Comparison of ENCODE assay signal across 10 mouse cellular contexts in the genomic region with DNA sequence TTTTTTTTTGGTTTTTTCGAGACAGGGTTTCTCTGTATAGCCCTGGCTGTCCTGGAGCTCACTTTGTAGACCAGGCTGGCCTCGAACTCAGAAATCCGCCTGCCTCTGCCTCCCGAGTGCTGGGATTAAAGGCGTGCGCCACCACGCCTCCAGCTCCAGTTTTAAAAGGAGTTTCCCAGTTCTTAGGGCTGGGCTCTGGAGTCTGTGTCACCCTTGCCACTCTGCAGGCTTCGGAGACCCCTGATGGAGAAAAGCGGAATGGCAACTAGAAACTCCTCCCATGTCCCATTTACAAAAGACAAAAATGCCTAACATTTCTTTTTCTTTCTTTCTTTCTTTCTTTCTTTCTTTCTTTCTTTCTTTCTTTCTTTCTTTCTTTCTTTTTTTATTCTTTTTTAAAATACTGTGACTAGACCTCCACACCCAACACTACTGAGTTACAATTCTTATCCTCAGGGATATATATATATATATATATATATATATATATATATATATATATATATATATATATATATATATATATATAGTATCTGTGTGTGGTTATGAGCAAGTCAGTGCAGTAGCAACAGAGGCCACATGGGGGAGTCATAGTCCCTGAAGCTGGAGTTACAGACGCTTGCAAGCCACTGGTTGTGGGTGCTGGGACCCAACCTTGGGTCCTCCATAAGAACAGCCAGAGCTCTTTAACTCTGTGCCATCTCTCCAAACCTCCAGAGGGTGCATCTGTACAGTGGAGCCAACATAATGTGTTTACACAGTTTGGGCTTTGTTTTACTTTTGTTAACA. TPM values are rescaled to one million over a fixed set of nuclear protein-coding genes. Genes with fewer than 3 reads are reported as not detected.
A peak's percentile ranks its signal among the peaks of the same experiment; 100 is the strongest.
DNase-seq lines count a peak whose midpoint lies in the region; ATAC-seq and TF ChIP-seq lines count a peak whose summit lies in the region.
"Not testable (repeated sequence)": the region's sequence is repeated elsewhere in the genome, so short reads cannot be mapped to it uniquely, and the experiment has no call there.
"Had no signal": no experiment of that assay in that cellular context is flagged by ENCODE, and none has a peak within 500 bp of the region (broad histone marks: within the 10 kb centered on the region; RNA-seq: fewer than 3 reads in every experiment).

No protein-coding gene starts in this region.

- not testable (repeated sequence) for H3K9ac ChIP-seq in midbrain, embryonic 11.5 days (ENCODE audit: low read length); stomach, postnatal 0 days (ENCODE audit: low read length)

- H3K4me1 ChIP-seq in limb, embryonic 10.5 days, result peaks cover 18% of the 10 kb centered on the region
- H3K4me1 ChIP-seq in midbrain, embryonic 11.5 days (ENCODE audit: control insufficient read depth, insufficient read depth, low read length); stomach, postnatal 0 days (replicated peaks; ENCODE audit: control insufficient read depth, insufficient read depth): not testable (repeated sequence)

- not testable (repeated sequence) for H3K27ac ChIP-seq in gastrocnemius, adult 2 months; limb, embryonic 10.5 days; midbrain, embryonic 11.5 days (ENCODE audit: low read depth, low read length); stomach, postnatal 0 days (replicated peaks)

- not testable (repeated sequence) for H3K9me3 ChIP-seq in limb, embryonic 10.5 days (replicated peaks); midbrain, embryonic 11.5 days (ENCODE audit: control insufficient read depth, low read length); stomach, postnatal 0 days (ENCODE audit: control insufficient read depth, low read length)

- H3K4me2 ChIP-seq in midbrain, embryonic 11.5 days; stomach, postnatal 0 days (replicated peaks; ENCODE audit: low read depth): not testable (repeated sequence)

- intact Hi-C loops in gastrocnemius, adult 2 months (cut with DNase I), result not testable (repeated sequence)

- peak; percentile 58 for DNase-seq in A20 (ENCODE audit: low read depth, low spot score)
- DNase-seq in adrenal gland, adult (ENCODE audit: inconsistent age in 2 of 2, low spot score in 1 of 2), result peak; percentile 65 to 88
- peak; percentile 50 to 74 for DNase-seq in cerebellum, postnatal 25 days
- DNase-seq in gastrocnemius, adult 2 months, result peak; percentile 68
- peak; percentile 71 for DNase-seq in limb, embryonic 10.5 days (ENCODE audit: low spot score)
- peak; percentile 97 for DNase-seq in midbrain, embryonic 11.5 days (ENCODE audit: low spot score, missing footprints)
- DNase-seq in stomach, postnatal 0 days (ENCODE audit: low spot score), result peak; percentile 71

- peak; percentile 76 for ATAC-seq in inflammation-experienced regulatory T-cells, adult 6 months
- not testable (repeated sequence) for ATAC-seq in midbrain, embryonic 11.5 days (ENCODE audit: low FRiP score); stomach, postnatal 0 days (ENCODE audit: low FRiP score, low TSS enrichment)

- not testable (repeated sequence) for TF ChIP-seq EP300 in stomach, postnatal 0 days (optimal IDR thresholded peaks at IDR 0.05)

- not testable (repeated sequence) for H3K4me3 ChIP-seq in gastrocnemius, adult 2 months; limb, embryonic 10.5 days; midbrain, embryonic 11.5 days (ENCODE audit: low read depth, low read length); stomach, postnatal 0 days (ENCODE audit: low read depth, low read length)

- H3K27me3 ChIP-seq in limb, embryonic 10.5 days (ENCODE audit: low read depth, poor library complexity, severe bottlenecking), result peaks cover 20% of the 10 kb centered on the region
- not testable (repeated sequence) for H3K27me3 ChIP-seq in midbrain, embryonic 11.5 days (ENCODE audit: control insufficient read depth, insufficient read depth, low read length); stomach, postnatal 0 days (ENCODE audit: control insufficient read depth, insufficient read depth, low read length)

- TF ChIP-seq CTCF in gastrocnemius, adult 2 months (IDR thresholded peaks at IDR 0.05), result peak; percentile 64
- TF ChIP-seq CTCF in stomach, postnatal 0 days (IDR thresholded peaks at IDR 0.05; ENCODE audit: low read depth), result peak; percentile 75

- not testable (repeated sequence) for H3K36me3 ChIP-seq in limb, embryonic 10.5 days; midbrain, embryonic 11.5 days (ENCODE audit: control insufficient read depth, insufficient read depth, low read length); stomach, postnatal 0 days (ENCODE audit: control insufficient read depth, insufficient read depth, low read length)

- 49% methylated on average over 10 of the region's 10 CpGs for WGBS in limb, embryonic 10.5 days
- WGBS in midbrain, embryonic 11.5 days, result 54% methylated on average over 9 of the region's 10 CpGs
- WGBS in stomach, postnatal 0 days, result 36% methylated on average over 9 of the region's 10 CpGs

RNA-seq across cellular contexts. Expression of a gene that starts 6.3 kb away (rescaled TPM):
- not detected for total RNA-seq in gastrocnemius, adult 2 months (2021)
- not detected for polyA plus RNA-seq in inflammation-experienced regulatory T-cells, adult 6 months (2017; shearing (Covaris generic))
- polyA plus RNA-seq in limb, embryonic 10.5 days (2016; fragmentation: Nextera tagmentation; extraction: Ambion mirVana), result 0.65 and 0.78 TPM in 2 replicates
- polyA plus RNA-seq in midbrain, embryonic 11.5 days (2014; fragmentation: Nextera tagmentation; extraction: Ambion mirVana), result 0.40 and 0.72 TPM in 2 replicates
- 0.29 and 0.46 TPM in 2 replicates for polyA plus RNA-seq in stomach, postnatal 0 days (2015; fragmentation: Nextera tagmentation; extraction: Ambion mirVana)
- total RNA-seq: gastrocnemius, adult 8-10 months; left cerebral cortex, postnatal 25 days had no signal

RNA-seq across cellular contexts. Expression of a gene that starts 7.7 kb away (rescaled TPM):
- total RNA-seq in gastrocnemius, adult 2 months (2021), result 10 to 100 TPM in 1 of 2 experiments, 1 to 10 TPM in 1; 9.3 to 11.6 TPM
- polyA plus RNA-seq in inflammation-experienced regulatory T-cells, adult 6 months (2017; shearing (Covaris generic)), result not detected
- polyA plus RNA-seq in limb, embryonic 10.5 days (2016; fragmentation: Nextera tagmentation; extraction: Ambion mirVana), result 74.6 and 77.7 TPM in 2 replicates
- 33.7 and 34.1 TPM in 2 replicates for polyA plus RNA-seq in midbrain, embryonic 11.5 days (2014; fragmentation: Nextera tagmentation; extraction: Ambion mirVana)
- 56.3 and 60.9 TPM in 2 replicates for polyA plus RNA-seq in stomach, postnatal 0 days (2015; fragmentation: Nextera tagmentation; extraction: Ambion mirVana)

RNA-seq across cellular contexts. Expression of a gene that starts 18.0 kb away (rescaled TPM):
- 1 to 10 TPM; 4.3 to 8.3 TPM for total RNA-seq in gastrocnemius, adult 2 months (2021)
- 10 to 100 TPM; 52.2 to 66.6 (median 61.8) TPM for polyA plus RNA-seq in inflammation-experienced regulatory T-cells, adult 6 months (2017; shearing (Covaris generic))
- 5.6 TPM in 2 replicates for polyA plus RNA-seq in limb, embryonic 10.5 days (2016; fragmentation: Nextera tagmentation; extraction: Ambion mirVana)
- polyA plus RNA-seq in midbrain, embryonic 11.5 days (2014; fragmentation: Nextera tagmentation; extraction: Ambion mirVana), result 5.0 and 6.1 TPM in 2 replicates
- 32.8 and 34.2 TPM in 2 replicates for polyA plus RNA-seq in stomach, postnatal 0 days (2015; fragmentation: Nextera tagmentation; extraction: Ambion mirVana)

RNA-seq across cellular contexts. Expression of a gene that starts 23.5 kb away (rescaled TPM):
- total RNA-seq in gastrocnemius, adult 2 months (2021), result 10 to 100 TPM; 21.5 to 27.7 TPM
- polyA plus RNA-seq in inflammation-experienced regulatory T-cells, adult 6 months (2017; shearing (Covaris generic)), result 10 to 100 TPM; 38.1 to 75.7 (median 43.5) TPM
- 76.2 and 77.5 TPM in 2 replicates for polyA plus RNA-seq in limb, embryonic 10.5 days (2016; fragmentation: Nextera tagmentation; extraction: Ambion mirVana)
- 50.7 and 51.0 TPM in 2 replicates for polyA plus RNA-seq in midbrain, embryonic 11.5 days (2014; fragmentation: Nextera tagmentation; extraction: Ambion mirVana)
- polyA plus RNA-seq in stomach, postnatal 0 days (2015; fragmentation: Nextera tagmentation; extraction: Ambion mirVana), result 103 TPM in 2 replicates

RNA-seq across cellular contexts. Expression of a gene that starts 31.3 kb away (rescaled TPM):
- 10 to 100 TPM; 10.1 to 10.7 TPM for total RNA-seq in gastrocnemius, adult 2 months (2021)
- 1 to 10 TPM; 2.6 to 6.5 (median 3.4) TPM for polyA plus RNA-seq in inflammation-experienced regulatory T-cells, adult 6 months (2017; shearing (Covaris generic))
- polyA plus RNA-seq in limb, embryonic 10.5 days (2016; fragmentation: Nextera tagmentation; extraction: Ambion mirVana), result 26.8 and 28.2 TPM in 2 replicates
- 4.0 and 4.6 TPM in 2 replicates for polyA plus RNA-seq in midbrain, embryonic 11.5 days (2014; fragmentation: Nextera tagmentation; extraction: Ambion mirVana)
- polyA plus RNA-seq in stomach, postnatal 0 days (2015; fragmentation: Nextera tagmentation; extraction: Ambion mirVana), result 7.2 and 8.2 TPM in 2 replicates

Comparison
In these comparisons a context has a peak if more than half of its experiments do, and no peak if none do; other contexts are left out.
1. RNA of a gene that starts 7.7 kb away (polyA plus RNA-seq): 74.6 to 77.7 TPM in limb, embryonic 10.5 days, 56.3 to 60.9 TPM in stomach, postnatal 0 days and 33.7 to 34.1 TPM in midbrain, embryonic 11.5 days; not detected in inflammation-experienced regulatory T-cells, adult 6 months; every median in the first group is over 10 times any median in the second.
2. Peak in every context shown above with its lines, with median percentiles within 50 percentile points of each other: DNase-seq.